Mouse (Mus musculus) CD4-positive, CD25-positive, alpha-beta regulatory T cell, adult 2 months (primary cell): Measurements from ENCODE around the gene Zfp341.

Source experiments
- DNase-seq: peaks from one replicate; pipeline ENCODE4 v3.0.0-alpha.2; 2012; ENCODE audit warnings: low read depth, low spot score

Gene Zfp341

GRCm38 (mm10) chr2:154633876-154634644 is 21.0 kb downstream of the Zfp341 start:
- no peak for DNase-seq

- no peak for DNase-seq
These were observed 22.7 kb downstream of the Zfp341 start for GRCm38 (mm10) chr2:154635826-154636225.

- DNase-seq: no peak
These were observed 25.4 kb downstream of the Zfp341 start for GRCm38 (mm10) chr2:154638521-154638920.

GRCm38 (mm10) chr2:154639115-154639514 is 26.0 kb downstream of the Zfp341 start:
- no peak for DNase-seq

GRCm38 (mm10) chr2:154641176-154641575 is 28.1 kb downstream of the Zfp341 start:
- DNase-seq: no peak

GRCm38 (mm10) chr2:154642005-154642459 is 28.9 kb downstream of the Zfp341 start:
- no peak for DNase-seq

- DNase-seq: no peak
These were observed 29.8 kb downstream of the Zfp341 start for GRCm38 (mm10) chr2:154642712-154643385.

- peak; percentile 34 for DNase-seq
These were observed 33.5 kb downstream of the Zfp341 start for GRCm38 (mm10) chr2:154646634-154647033.

GRCm38 (mm10) chr2:154648086-154648485 is 35.0 kb downstream of the Zfp341 start:
- DNase-seq: peak; percentile 69

- no peak for DNase-seq
These were observed 37.3 kb downstream of the Zfp341 start for GRCm38 (mm10) chr2:154650404-154650803.

- no peak for DNase-seq
These were observed 38.3 kb downstream of the Zfp341 start, which contains the start of gene Chmp4b for GRCm38 (mm10) chr2:154651363-154651762. TSS of gene Chmp4b (plus strand) at chr2:154651705.

GRCm38 (mm10) chr2:154654976-154655375 is 41.9 kb downstream of the Zfp341 start:
- no peak for DNase-seq

- no peak for DNase-seq
These were observed 42.8 kb downstream of the Zfp341 start for GRCm38 (mm10) chr2:154655878-154656414.

GRCm38 (mm10) chr2:154656710-154657485 is 43.8 kb downstream of the Zfp341 start:
- peak; percentile 98 for DNase-seq

GRCm38 (mm10) chr2:154657486-154658237 is 44.6 kb downstream of the Zfp341 start:
- peak; percentile 88 for DNase-seq

GRCm38 (mm10) chr2:154659070-154659469 is 46.0 kb downstream of the Zfp341 start:
- no peak for DNase-seq

GRCm38 (mm10) chr2:154659531-154660074 is 46.5 kb downstream of the Zfp341 start:
- DNase-seq: peak; percentile 34

- DNase-seq: no peak
These were observed 55.6 kb downstream of the Zfp341 start for GRCm38 (mm10) chr2:154668680-154669079.

- DNase-seq: no peak
These were observed 57.0 kb downstream of the Zfp341 start for GRCm38 (mm10) chr2:154670106-154670505.

GRCm38 (mm10) chr2:154670741-154671140 is 57.6 kb downstream of the Zfp341 start:
- DNase-seq: no peak

- no peak for DNase-seq
These were observed 60.9 kb downstream of the Zfp341 start for GRCm38 (mm10) chr2:154674008-154674407.
